In the genomic region with DNA sequence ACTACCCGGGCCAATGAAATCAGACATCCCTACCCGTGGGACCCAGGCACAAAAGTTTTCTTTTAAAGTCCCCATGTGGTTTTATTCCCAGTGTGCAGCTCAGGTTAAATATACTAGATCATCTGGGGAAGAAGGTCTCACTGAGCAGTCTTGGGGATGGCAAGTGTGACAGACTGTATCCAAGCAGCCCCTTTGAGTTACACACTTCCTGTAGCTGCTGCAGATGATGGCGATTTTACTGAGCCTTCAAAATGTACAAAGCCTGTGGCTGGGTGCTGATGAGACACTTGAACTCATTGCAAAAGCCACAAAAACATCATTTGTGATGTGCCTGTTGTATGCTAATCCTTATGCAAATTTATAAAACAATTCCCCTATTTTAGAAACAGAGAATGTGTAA, we compare ENCODE assay signal across 28 mouse cellular contexts. TPM values are rescaled to one million over a fixed set of nuclear protein-coding genes. Genes with fewer than 3 reads are reported as not detected.
DNase-seq lines count a peak whose midpoint lies in the region; ATAC-seq and TF ChIP-seq lines count a peak whose summit lies in the region.
"Had no signal": no experiment of that assay in that cellular context is flagged by ENCODE, and none has a peak within 500 bp of the region (broad histone marks: within the 10 kb centered on the region; RNA-seq: fewer than 3 reads in every experiment).

No protein-coding gene starts in this region.

- WGBS in embryonic facial prominence, embryonic 15.5 days: 70% methylated on average over 3 of the region's 3 CpGs
- WGBS in embryonic facial prominence, embryonic 10.5 days: 84% methylated on average over 3 of the region's 3 CpGs

- no peak for DNase-seq in embryonic facial prominence, embryonic 10.5 days (ENCODE audit: low spot score)
- peak; percentile 40 for DNase-seq in CD4-positive helper T cell, adult 2 months (ENCODE audit: low read depth, low spot score)
- no peak for DNase-seq in right cerebral cortex, postnatal 25 days
- DNase-seq in gastrocnemius, adult 2 months: no peak
- DNase-seq: adrenal gland, adult 8-10 months; adrenal gland, postnatal 25 days; B cell, adult 2 months; cerebellum, adult 11-12 months; cerebellum, adult 8-10 months; cerebellum, postnatal 14 days; gastrocnemius, postnatal 10 days; gastrocnemius, postnatal 36 days; heart, adult 2 months; heart, postnatal 14 days; heart, postnatal 4 days; kidney, adult 11 months had no signal

- 0 out of 2 replicates have a peak, but pooled peaks have one; percentile 34 for ATAC-seq in embryonic facial prominence, embryonic 15.5 days (ENCODE audit: insufficient number of reproducible peaks, low FRiP score, low TSS enrichment, low read depth)
- peak; percentile 38 for ATAC-seq in activated CD4-positive, CD25-positive, alpha-beta regulatory T cell, adult 4 months
- ATAC-seq: forebrain, embryonic 15.5 days; intestine, embryonic 15.5 days; Patski had no signal

- no peak overlapping the region for H3K27ac ChIP-seq in embryonic facial prominence, embryonic 15.5 days (replicated peaks)
- no peak overlapping the region for H3K27ac ChIP-seq in embryonic facial prominence, embryonic 10.5 days (replicated peaks)
- no peak overlapping the region for H3K27ac ChIP-seq in gastrocnemius, adult 2 months
- H3K27ac ChIP-seq: embryonic facial prominence, embryonic 12.5 days; forebrain, embryonic 12.5 days; forebrain, embryonic 15.5 days; heart, adult 2 months; heart, embryonic 10.5 days; heart, embryonic 13.5 days; hindbrain, embryonic 14.5 days; intestine, embryonic 15.5 days had no signal

- H3K4me3 ChIP-seq in embryonic facial prominence, embryonic 15.5 days (replicated peaks): no peak overlapping the region
- no peak overlapping the region for H3K4me3 ChIP-seq in embryonic facial prominence, embryonic 10.5 days
- no peak overlapping the region for H3K4me3 ChIP-seq in gastrocnemius, adult 2 months
- H3K4me3 ChIP-seq: embryonic facial prominence, embryonic 12.5 days; erythroblast, embryonic 14.5 days; forebrain, embryonic 12.5 days; forebrain, embryonic 15.5 days; heart, adult 2 months; heart, embryonic 10.5 days; heart, embryonic 13.5 days; intestine, embryonic 15.5 days had no signal

- no peaks in the 10 kb centered on the region for H3K27me3 ChIP-seq in embryonic facial prominence, embryonic 15.5 days
- H3K27me3 ChIP-seq in embryonic facial prominence, embryonic 10.5 days (replicated peaks; ENCODE audit: low read depth, poor library complexity, severe bottlenecking): peaks cover 7% of the 10 kb centered on the region; the same call in 1 of the 2 replicates
- H3K27me3 ChIP-seq: embryonic facial prominence, embryonic 12.5 days; forebrain, embryonic 12.5 days; forebrain, embryonic 15.5 days; heart, embryonic 13.5 days; intestine, embryonic 15.5 days had no signal

- no peak overlapping the region for H3K9ac ChIP-seq in embryonic facial prominence, embryonic 15.5 days
- H3K9ac ChIP-seq: embryonic facial prominence, embryonic 12.5 days; forebrain, embryonic 12.5 days; forebrain, embryonic 15.5 days; heart, embryonic 13.5 days; hindbrain, embryonic 14.5 days; intestine, embryonic 15.5 days had no signal

- TF ChIP-seq CTCF in gastrocnemius, adult 2 months (IDR thresholded peaks at IDR 0.05): no peak

- H3K4me2 ChIP-seq in embryonic facial prominence, embryonic 15.5 days (replicated peaks): no peak overlapping the region
- H3K4me2 ChIP-seq: embryonic facial prominence, embryonic 12.5 days; forebrain, embryonic 12.5 days; forebrain, embryonic 15.5 days; heart, embryonic 13.5 days; hindbrain, embryonic 14.5 days; intestine, embryonic 15.5 days had no signal

- no peaks in the 10 kb centered on the region for H3K4me1 ChIP-seq in embryonic facial prominence, embryonic 15.5 days
- H3K4me1 ChIP-seq in embryonic facial prominence, embryonic 10.5 days: peaks cover 30% of the 10 kb centered on the region

- no peaks in the 10 kb centered on the region for H3K9me3 ChIP-seq in embryonic facial prominence, embryonic 15.5 days (replicated peaks)
- H3K9me3 ChIP-seq in embryonic facial prominence, embryonic 10.5 days: no peaks in the 10 kb centered on the region
- H3K9me3 ChIP-seq: embryonic facial prominence, embryonic 12.5 days; forebrain, embryonic 12.5 days; forebrain, embryonic 15.5 days; G1E; heart, embryonic 10.5 days; heart, embryonic 13.5 days; intestine, embryonic 15.5 days had no signal

- intact Hi-C loops in gastrocnemius, adult 2 months (cut with DNase I): no loop called here

- no peaks in the 10 kb centered on the region for H3K36me3 ChIP-seq in embryonic facial prominence, embryonic 15.5 days
- H3K36me3 ChIP-seq in embryonic facial prominence, embryonic 10.5 days (replicated peaks): no peaks in the 10 kb centered on the region
- H3K36me3 ChIP-seq: embryonic facial prominence, embryonic 12.5 days; forebrain, embryonic 12.5 days; forebrain, embryonic 15.5 days; G1E; heart, embryonic 10.5 days; heart, embryonic 13.5 days; intestine, embryonic 15.5 days had no signal

RNA-seq across cellular contexts. Expression of gene Ccnq, which starts 29.0 kb away (rescaled TPM):
- 39.8 and 41.9 TPM in 2 replicates for polyA plus RNA-seq in embryonic facial prominence, embryonic 15.5 days (2015; fragmentation: Nextera tagmentation; extraction: Ambion mirVana)
- polyA plus RNA-seq in embryonic facial prominence, embryonic 10.5 days (2016; fragmentation: Nextera tagmentation; extraction: Ambion mirVana): 36.6 and 37.9 TPM in 2 replicates
- 10 to 100 TPM; 38.4 to 46.6 TPM for polyA plus RNA-seq in activated CD4-positive, CD25-positive, alpha-beta regulatory T cell, adult 4 months (2017; shearing (Covaris generic))
- total RNA-seq in gastrocnemius, adult 2 months (2021): 10 to 100 TPM in 1 of 2 experiments, 1 to 10 TPM in 1; 9.8 to 13.0 TPM

RNA-seq across cellular contexts. Expression of gene Lyrm9, which starts 45.8 kb away (rescaled TPM):
- polyA plus RNA-seq in embryonic facial prominence, embryonic 15.5 days (2015; fragmentation: Nextera tagmentation; extraction: Ambion mirVana): 10.7 and 12.5 TPM in 2 replicates
- 18.9 and 24.5 TPM in 2 replicates for polyA plus RNA-seq in embryonic facial prominence, embryonic 10.5 days (2016; fragmentation: Nextera tagmentation; extraction: Ambion mirVana)
- polyA plus RNA-seq in activated CD4-positive, CD25-positive, alpha-beta regulatory T cell, adult 4 months (2017; shearing (Covaris generic)): 10 to 100 TPM; 26.4 to 33.4 TPM
- total RNA-seq in gastrocnemius, adult 2 months (2021): 10 to 100 TPM; 15.0 to 15.3 TPM
